Mouse (Mus musculus) Patski (cell line): ENCODE results near the gene Fbxo28. TPM values are rescaled to one million over a fixed set of nuclear protein-coding genes. Genes with fewer than 3 reads are reported as not detected.
"Not testable (repeated sequence)": the region's sequence is repeated elsewhere in the genome, so short reads cannot be mapped to it uniquely, and the experiment has no call there.

Experiments
- ATAC-seq: fragments of 100-300 bp; one replicate; pipeline ENCODE4 v1.8.0; 2021
- CTCF ChIA-PET: fragments of 350-600 bp; sonication (Branson Sonifier 250); formaldehyde crosslinking; loops from one replicate; lab custom pipeline; 2022; ENCODE audit warnings: inconsistent platforms; lab: Charles Lee
- POLR2A ChIA-PET: fragments of 350-600 bp; sonication (Branson Sonifier 250); formaldehyde crosslinking; loops from one replicate; lab custom pipeline; 2022; ENCODE audit warnings: antibody characterized with exemption, inconsistent platforms; lab: Charles Lee
- DNase-seq: peaks from one replicate; pipeline ENCODE4 v3.0.0-alpha.2; 2011; ENCODE audit warnings: low read depth, low spot score
- H3K27me3 ChIP-seq: fragments of 371-371 bp; one replicate; pipeline ENCODE4 v1.5.1; 2021
- CTCF ChIP-seq: fragments of 100-300 bp; IDR thresholded peaks from one replicate; pipeline ENCODE4 v1.5.1; 2021
- in situ Hi-C: fragments of 300-500 bp; cut with MboI; formaldehyde crosslinking; loops from 3 replicates; pipeline ENCODE4 v1.11.1; 2018; ENCODE audit warnings: low pct_unique_long_range_greater_than_20kb, mixed read lengths
- polyA plus RNA-seq: library from polyadenylated mRNA; unstranded; gene quantifications from one replicate; pipeline ENCODE4 v1.2.3, GENCODE M21; 2021

Fbxo28 gene
- polyA plus RNA-seq, 1 experiment from 2014 or later: 34.7 TPM

GRCm38 (mm10) chr1:182296141-182296540, 45.3 kb downstream of the Fbxo28 start:
- ChIA-PET POLR2A (no interaction called here), CTCF (no interaction called here)
- in situ Hi-C loops: no loop called here
- no peaks in the 10 kb centered on the region for H3K27me3 ChIP-seq
- ATAC-seq (no peak), DNase-seq (no peak)
- no peak for TF ChIP-seq CTCF

- no peaks in the 10 kb centered on the region for H3K27me3 ChIP-seq
- ChIA-PET POLR2A (interaction anchor here (0.6 kb wide), 1 partner anchor 191 kb away, joined by 3 read pairs; no protein-coding TSS in a partner anchor), CTCF (no interaction called here)
- TF ChIP-seq CTCF: no peak
- DNase-seq: no peak
- ATAC-seq: no peak
- in situ Hi-C loops: no loop called here
Measured at GRCm38 (mm10) chr1:182292291-182292690, 49.1 kb downstream of the Fbxo28 start.

- ATAC-seq, H3K27me3 ChIP-seq, CTCF ChIA-PET, POLR2A ChIA-PET, in situ Hi-C loops, DNase-seq: not testable (repeated sequence)
Measured at GRCm38 (mm10) chr1:182290741-182291140, 50.7 kb downstream of the Fbxo28 start.

- ATAC-seq (no peak), DNase-seq (no peak)
- no peak for TF ChIP-seq CTCF
- no peaks in the 10 kb centered on the region for H3K27me3 ChIP-seq
- CTCF ChIA-PET: no interaction called here
- POLR2A ChIA-PET: no interaction called here
- in situ Hi-C loops: no loop called here
Measured at GRCm38 (mm10) chr1:182289781-182290180, 51.6 kb downstream of the Fbxo28 start.

GRCm38 (mm10) chr1:182288601-182289000, 52.8 kb downstream of the Fbxo28 start:
- no peak for TF ChIP-seq CTCF
- no peaks in the 10 kb centered on the region for H3K27me3 ChIP-seq
- in situ Hi-C loops: no loop called here
- DNase-seq: no peak
- no peak for ATAC-seq
- POLR2A ChIA-PET: no interaction called here
- CTCF ChIA-PET: no interaction called here

- CTCF ChIA-PET: no interaction called here
- no peak for TF ChIP-seq CTCF
- in situ Hi-C loops: no loop called here
Measured at GRCm38 (mm10) chr1:182287781-182288180, 53.6 kb downstream of the Fbxo28 start.

GRCm38 (mm10) chr1:182284795-182285194, 56.6 kb downstream of the Fbxo28 start:
- DNase-seq (no peak), ATAC-seq (no peak)
- TF ChIP-seq CTCF: no peak
- H3K27me3 ChIP-seq: no peaks in the 10 kb centered on the region
- CTCF ChIA-PET: no interaction called here
- POLR2A ChIA-PET: no interaction called here
- in situ Hi-C loops: no loop called here

More at GRCm38 (mm10) chr1:182287781-182288180, 53.6 kb downstream of the Fbxo28 start:
- POLR2A ChIA-PET: no interaction called here
- no peaks in the 10 kb centered on the region for H3K27me3 ChIP-seq
- no peak for ATAC-seq
- no peak for DNase-seq

GRCm38 (mm10) chr1:182283231-182283630, 58.2 kb downstream of the Fbxo28 start:
- CTCF ChIA-PET: interaction anchor here (1.2 kb wide), 1 partner anchor 14 kb away, joined by 3 read pairs; no protein-coding TSS in a partner anchor
- TF ChIP-seq CTCF: no peak
- ATAC-seq: no peak
- no peaks in the 10 kb centered on the region for H3K27me3 ChIP-seq
- no peak for DNase-seq
- POLR2A ChIA-PET: no interaction called here
- in situ Hi-C loops: no loop called here

- TF ChIP-seq CTCF: no peak
- no peaks in the 10 kb centered on the region for H3K27me3 ChIP-seq
- ChIA-PET POLR2A (interaction anchor here (1.2 to 1.5 kb wide), 2 partner anchors 59 to 92 kb away, joined by 3 to 4 read pairs; no protein-coding TSS in a partner anchor), CTCF (interaction anchor here (1.2 kb wide), 1 partner anchor 13 kb away, joined by 3 read pairs; no protein-coding TSS in a partner anchor)
- DNase-seq (peak; percentile 56), ATAC-seq (peak; percentile 68)
- in situ Hi-C loops: no loop called here
Measured at GRCm38 (mm10) chr1:182282091-182283075, 59.0 kb downstream of the Fbxo28 start, which contains the start of gene Degs1. TSS of gene Degs1 (minus strand) at chr1:182282804.

- POLR2A ChIA-PET: interaction anchor here (1.5 kb wide), 1 partner anchor 58 kb away, joined by 4 read pairs; no protein-coding TSS in a partner anchor
- in situ Hi-C loops: no loop called here
- ATAC-seq (no peak), DNase-seq (no peak)
- CTCF ChIA-PET: no interaction called here
- no peaks in the 10 kb centered on the region for H3K27me3 ChIP-seq
- TF ChIP-seq CTCF: no peak
Measured at GRCm38 (mm10) chr1:182281251-182281711, 60.1 kb downstream of the Fbxo28 start.

- POLR2A ChIA-PET: no interaction called here
- CTCF ChIA-PET: no interaction called here
- in situ Hi-C loops: no loop called here
- no peaks in the 10 kb centered on the region for H3K27me3 ChIP-seq
- ATAC-seq (no peak), DNase-seq (no peak)
- no peak for TF ChIP-seq CTCF
Measured at GRCm38 (mm10) chr1:182280577-182280976, 60.9 kb downstream of the Fbxo28 start.
